Mouse (Mus musculus): ENCODE results near the gene Chd4.

DNA sequence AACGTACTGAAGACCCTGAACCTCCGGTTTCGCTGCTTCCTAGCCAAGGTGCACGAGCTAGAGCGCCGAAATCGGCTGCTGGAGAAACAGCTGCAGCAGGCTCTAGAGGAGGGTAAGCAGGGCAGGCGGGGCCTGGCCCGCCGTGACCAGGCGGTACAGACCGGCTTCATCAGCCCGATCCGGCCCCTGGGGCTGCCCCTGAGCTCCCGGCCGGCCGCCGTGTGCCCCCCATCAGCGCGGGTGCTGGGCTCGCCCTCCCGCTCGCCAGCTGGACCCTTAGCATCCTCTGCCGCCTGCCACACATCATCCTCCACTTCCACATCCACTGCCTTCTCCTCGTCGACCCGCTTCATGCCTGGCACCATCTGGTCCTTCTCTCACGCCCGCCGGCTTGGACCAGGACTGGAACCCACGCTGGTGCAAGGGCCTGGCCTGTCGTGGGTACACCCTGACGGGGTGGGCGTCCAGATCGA, 49.7 kb downstream of the Chd4 start:
- TF ChIP-seq CTCF (IDR thresholded peaks at IDR 0.05) (no peak), POLR2A (IDR thresholded peaks at IDR 0.05; ENCODE audit: insufficient read depth, low read depth, low read length) (no peak)

Measured in heart, adult 2 months (tissue).